Mouse (Mus musculus): ENCODE results near the gene Sox4.

- TF ChIP-seq POLR2AphosphoS2 (IDR thresholded peaks at IDR 0.05; ENCODE audit: insufficient read length, low read depth) (peak; percentile 87), MAX (IDR thresholded peaks at IDR 0.05; ENCODE audit: low read depth) (no peak)
These were observed 1.6 kb downstream of the Sox4 start for GRCm38 (mm10) chr13:28951691-28952575.
